Mouse (Mus musculus) neural tube, embryonic 12.5 days (tissue): ENCODE results near the gene Ibtk. TPM values are rescaled to one million over a fixed set of nuclear protein-coding genes. Genes with fewer than 3 reads are reported as not detected.

Experiments used
- ATAC-seq: fragments of 200-750 bp; cut with Nextera tagmentation; 2 replicates; pipeline ENCODE4 v1.8.0; 2017; ENCODE audit warnings: low read depth, mild to moderate bottlenecking, moderate TSS enrichment, moderate library complexity; ENCODE audit not compliant: low FRiP score
- H3K27ac ChIP-seq: fragments of 300-500 bp; sonication (generic); 2 replicates; pipeline ENCODE4 v1.5.1; 2016
- H3K27me3 ChIP-seq: fragments of 300-500 bp; sonication (generic); replicated peaks from 2 replicates; pipeline ENCODE4 v1.6.1; 2016; ENCODE audit warnings: mild to moderate bottlenecking
- H3K36me3 ChIP-seq: fragments of 300-500 bp; sonication (generic); 2 replicates; pipeline ENCODE4 v1.6.1; 2016; ENCODE audit warnings: mild to moderate bottlenecking
- H3K4me1 ChIP-seq: fragments of 300-500 bp; sonication (generic); 2 replicates; pipeline ENCODE4 v1.6.1; 2016
- H3K4me2 ChIP-seq: fragments of 300-500 bp; sonication (generic); replicated peaks from 2 replicates; pipeline ENCODE4 v1.6.1; 2016; ENCODE audit warnings: mild to moderate bottlenecking
- H3K4me3 ChIP-seq: fragments of 300-500 bp; sonication (generic); 2 replicates; pipeline ENCODE4 v1.5.1; 2016
- H3K9ac ChIP-seq: fragments of 300-500 bp; sonication (generic); 2 replicates; pipeline ENCODE4 v1.6.1; 2016; ENCODE audit warnings: mild to moderate bottlenecking
- H3K9me3 ChIP-seq: fragments of 300-500 bp; sonication (generic); 2 replicates; pipeline ENCODE4 v1.6.1; 2016; ENCODE audit warnings: mild to moderate bottlenecking
- WGBS: fragments of 180-500 bp; shearing (Covaris S2); methylation state at CpG from one replicate; pipeline ENCODE4 v1.1.7; 2016; 5-methylcytosine and 5-hydroxymethylcytosine counted together
- polyA plus RNA-seq: library from polyadenylated mRNA; unstranded; fragments of >200 nt; fragmentation: Nextera tagmentation; extraction: Ambion mirVana; gene quantifications from 2 replicates; pipeline ENCODE4 v1.2.1, GENCODE M21; 2016

Gene Ibtk
- polyA plus RNA-seq, 1 experiment from 2014 or later = 35.5 TPM

DNA sequence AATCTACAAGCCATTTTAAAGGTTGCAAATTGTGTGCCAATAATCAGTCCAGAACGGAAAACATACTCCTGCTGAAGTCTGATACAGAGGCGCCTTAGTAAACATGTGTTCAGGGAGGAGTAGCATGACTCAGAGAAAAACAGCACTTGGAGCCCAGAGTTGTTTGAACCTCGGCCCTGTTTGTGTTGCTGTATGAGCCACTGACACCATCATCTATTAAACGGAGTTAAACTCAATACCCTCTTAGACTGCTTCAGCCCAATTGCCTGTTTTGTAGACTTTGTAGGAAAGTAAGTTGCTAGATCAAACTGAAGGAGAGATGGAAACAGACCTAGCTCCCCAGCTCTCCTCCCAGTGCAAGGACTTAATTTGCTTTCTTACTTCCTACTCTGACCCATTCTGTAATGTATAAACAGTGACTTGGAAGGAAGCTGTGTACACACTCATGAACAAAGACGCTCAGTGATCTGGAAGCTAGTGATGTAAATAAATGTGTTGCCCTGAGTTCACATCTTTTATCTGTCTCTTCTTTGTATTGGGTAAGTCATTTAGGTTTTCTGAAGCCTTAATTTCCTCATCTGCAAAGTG, 882 bp upstream of the Ibtk start:
- H3K36me3 ChIP-seq = no peaks in the 10 kb centered on the region
- WGBS = 40% methylated on average over 5 of the region's 5 CpGs
- no peak; the same call in 1 of the 2 replicates for ATAC-seq

DNA sequence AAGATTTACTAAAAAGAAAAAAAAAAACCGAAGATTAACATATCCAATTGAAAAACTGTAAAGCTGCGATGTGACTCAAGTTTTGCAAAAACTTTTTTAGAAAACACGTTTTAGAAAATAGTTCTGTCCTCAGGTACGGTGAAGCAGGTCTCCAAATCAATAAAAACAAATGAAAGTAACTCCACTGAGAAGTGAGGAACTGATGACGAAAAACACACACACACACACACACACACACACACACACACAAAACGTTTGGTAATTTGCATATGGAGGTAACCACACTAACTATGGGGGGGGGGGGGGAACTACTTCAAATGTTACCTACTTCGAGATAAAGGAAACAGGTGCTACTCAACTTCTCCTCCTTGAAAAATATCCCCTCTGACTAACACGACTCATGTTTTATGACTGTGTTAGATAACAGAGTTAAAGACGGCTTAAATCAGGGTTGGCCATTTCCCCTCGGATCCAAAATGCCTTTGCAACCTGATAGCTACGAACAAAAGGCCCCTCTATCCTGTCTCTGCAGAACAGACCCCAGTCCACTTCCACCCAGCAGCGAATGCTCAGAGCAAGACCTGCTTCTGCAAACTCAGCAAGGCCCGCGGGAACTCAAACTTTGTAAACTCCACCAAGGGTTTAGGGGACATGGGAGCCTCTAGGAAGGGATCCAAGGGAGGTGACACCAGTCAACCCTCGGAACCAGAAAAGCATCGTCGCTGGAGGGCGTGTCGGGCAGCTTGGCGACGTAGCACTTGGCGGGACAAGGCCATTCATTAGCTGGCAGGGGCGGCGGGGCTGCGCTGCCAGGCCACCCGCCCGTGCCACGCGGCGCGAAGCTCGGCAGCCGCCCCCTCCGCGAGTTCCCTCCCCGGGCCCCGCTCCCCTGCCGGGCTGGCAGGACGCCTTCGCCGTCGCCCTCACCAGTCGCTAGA, 661 bp downstream of the Ibtk start:
- H3K27me3 ChIP-seq = no peaks in the 10 kb centered on the region
- peak overlapping the region; percentile 96 for H3K4me3 ChIP-seq
- WGBS = 2% methylated on average over 43 of the region's 43 CpGs
- peak; percentile 84 for ATAC-seq
- peak overlapping the region; percentile 80 for H3K4me2 ChIP-seq
- peak overlapping the region; percentile 97 for H3K9ac ChIP-seq
- no peaks in the 10 kb centered on the region for H3K36me3 ChIP-seq
- 0 out of 2 replicates have a peak, but pooled peaks cover 11% of the 10 kb centered on the region for H3K4me1 ChIP-seq
- peak overlapping the region; percentile 98 for H3K27ac ChIP-seq
- no peaks in the 10 kb centered on the region for H3K9me3 ChIP-seq

More for the DNA sequence above, 882 bp upstream of the Ibtk start:
- peak overlapping the region; percentile 80 for H3K4me2 ChIP-seq
- H3K27ac ChIP-seq = peak overlapping the region; percentile 77; the same call in 1 of the 2 replicates
- H3K4me1 ChIP-seq = 0 out of 2 replicates have a peak, but pooled peaks cover 11% of the 10 kb centered on the region
- H3K27me3 ChIP-seq = no peaks in the 10 kb centered on the region
- H3K9ac ChIP-seq = peak overlapping the region; percentile 97
- no peaks in the 10 kb centered on the region for H3K9me3 ChIP-seq
- H3K4me3 ChIP-seq = peak overlapping the region; percentile 96

GRCm38 (mm10) chr9:85745566-85745965, 3.6 kb downstream of the Ibtk start:
- Histone ChIP-seq H3K27me3 (no peaks in the 10 kb centered on the region), H3K4me1 (0 out of 2 replicates have a peak, but pooled peaks cover 11% of the 10 kb centered on the region), H3K4me2 (no peak overlapping the region), H3K27ac (no peak overlapping the region), H3K9me3 (no peaks in the 10 kb centered on the region), H3K9ac (no peak overlapping the region), H3K4me3 (no peak overlapping the region), H3K36me3 (peaks cover 10% of the 10 kb centered on the region)
- WGBS = 94% methylated on average over 2 of the region's 2 CpGs
- no peak for ATAC-seq

DNA sequence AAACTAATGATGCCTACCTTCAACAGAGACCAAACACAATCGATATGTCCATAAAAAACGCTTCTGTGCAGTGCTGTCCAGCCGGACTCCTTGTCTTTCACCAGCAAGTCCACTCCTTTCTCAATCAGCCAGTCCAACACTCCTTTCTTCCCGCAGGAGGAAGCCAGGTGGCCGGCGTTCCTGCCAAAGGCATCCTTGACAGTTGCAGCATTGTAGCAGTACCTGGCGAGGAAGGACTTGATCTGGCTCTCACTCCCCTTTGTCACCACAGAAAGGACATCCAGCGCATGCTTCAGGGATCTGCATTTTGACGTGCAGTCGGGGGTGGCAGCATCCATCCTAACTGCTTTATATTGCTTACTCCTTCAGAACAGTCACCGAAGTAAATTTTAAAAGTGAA, 5.8 kb downstream of the Ibtk start:
- no peak overlapping the region for H3K4me3 ChIP-seq
- H3K36me3 ChIP-seq = peaks cover 10% of the 10 kb centered on the region
- ATAC-seq = no peak
- 90% methylated on average over 11 of the region's 11 CpGs for WGBS
- no peaks in the 10 kb centered on the region for H3K9me3 ChIP-seq
- H3K27me3 ChIP-seq = no peaks in the 10 kb centered on the region
- 0 out of 2 replicates have a peak, but pooled peaks cover 6% of the 10 kb centered on the region for H3K4me1 ChIP-seq
- no peak overlapping the region for H3K9ac ChIP-seq
- H3K27ac ChIP-seq = no peak overlapping the region
- no peak overlapping the region for H3K4me2 ChIP-seq

- Histone ChIP-seq H3K9me3 (no peaks in the 10 kb centered on the region), H3K36me3 (peaks cover 10% of the 10 kb centered on the region), H3K27ac (no peak overlapping the region), H3K4me1 (no peaks in the 10 kb centered on the region), H3K4me2 (no peak overlapping the region), H3K9ac (no peak overlapping the region), H3K4me3 (no peak overlapping the region), H3K27me3 (no peaks in the 10 kb centered on the region)
- 92% methylated on average over 4 of the region's 4 CpGs for WGBS
- ATAC-seq = no peak
These were observed 7.0 kb downstream of the Ibtk start for GRCm38 (mm10) chr9:85742107-85742506.

DNA sequence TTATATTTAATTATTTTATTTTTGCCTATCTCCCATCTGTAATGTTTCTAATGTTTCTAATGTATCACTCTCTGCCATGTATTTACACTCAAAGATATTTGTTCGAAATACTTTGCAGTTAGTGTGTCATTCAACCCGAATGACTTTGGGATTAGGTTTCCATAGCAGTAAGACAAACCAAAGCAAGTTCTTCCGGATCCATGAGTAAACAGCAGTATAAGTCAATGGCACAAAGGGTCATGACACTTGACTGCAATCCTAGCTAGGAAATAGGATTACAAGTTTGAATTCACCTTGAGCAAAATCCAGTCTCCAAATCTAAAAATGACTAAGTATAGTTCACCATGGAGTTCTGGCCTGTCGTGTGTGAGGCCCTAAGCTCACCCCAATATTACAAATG, 9.9 kb downstream of the Ibtk start:
- H3K4me1 ChIP-seq = no peaks in the 10 kb centered on the region
- no peaks in the 10 kb centered on the region for H3K27me3 ChIP-seq
- WGBS = 87% methylated on average over 4 of the region's 4 CpGs
- ATAC-seq = no peak
- H3K27ac ChIP-seq = no peak overlapping the region
- peaks cover 25% of the 10 kb centered on the region for H3K36me3 ChIP-seq
- H3K9me3 ChIP-seq = no peaks in the 10 kb centered on the region
- no peak overlapping the region for H3K9ac ChIP-seq
- H3K4me2 ChIP-seq = no peak overlapping the region
- H3K4me3 ChIP-seq = no peak overlapping the region

DNA sequence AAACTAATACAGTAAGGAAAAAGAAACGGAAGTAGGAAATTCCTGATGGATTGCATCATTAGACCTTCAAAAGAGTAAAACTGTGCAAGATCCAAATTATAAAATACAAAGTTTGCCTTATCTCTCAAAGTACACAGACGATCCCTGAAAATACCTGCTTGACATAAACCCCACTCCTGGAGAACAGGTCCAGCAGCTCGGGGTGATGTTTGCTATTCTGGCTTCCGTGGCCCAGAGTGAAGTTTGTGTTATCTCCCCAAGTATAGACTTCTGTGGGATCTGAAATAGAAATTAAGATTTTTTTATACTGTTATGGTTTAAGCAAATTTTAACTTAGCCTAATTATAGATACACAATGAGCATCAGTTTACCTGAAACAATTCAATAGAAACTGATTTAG, 14.3 kb downstream of the Ibtk start:
- WGBS = 93% methylated on average over 4 of the region's 4 CpGs
- Histone ChIP-seq H3K4me1 (no peaks in the 10 kb centered on the region), H3K9me3 (no peaks in the 10 kb centered on the region), H3K9ac (no peak overlapping the region), H3K4me2 (no peak overlapping the region), H3K4me3 (no peak overlapping the region), H3K36me3 (peaks cover 47% of the 10 kb centered on the region), H3K27me3 (no peaks in the 10 kb centered on the region), H3K27ac (no peak overlapping the region)
- no peak for ATAC-seq

- Histone ChIP-seq H3K9me3 (no peaks in the 10 kb centered on the region), H3K27me3 (no peaks in the 10 kb centered on the region), H3K4me2 (no peak overlapping the region), H3K9ac (no peak overlapping the region), H3K4me1 (no peaks in the 10 kb centered on the region), H3K36me3 (peaks cover 67% of the 10 kb centered on the region), H3K4me3 (no peak overlapping the region), H3K27ac (no peak overlapping the region)
- WGBS = 95% methylated on average over 9 of the region's 9 CpGs
- no peak for ATAC-seq
These were observed 25.1 kb downstream of the Ibtk start for GRCm38 (mm10) chr9:85724078-85724477.

DNA sequence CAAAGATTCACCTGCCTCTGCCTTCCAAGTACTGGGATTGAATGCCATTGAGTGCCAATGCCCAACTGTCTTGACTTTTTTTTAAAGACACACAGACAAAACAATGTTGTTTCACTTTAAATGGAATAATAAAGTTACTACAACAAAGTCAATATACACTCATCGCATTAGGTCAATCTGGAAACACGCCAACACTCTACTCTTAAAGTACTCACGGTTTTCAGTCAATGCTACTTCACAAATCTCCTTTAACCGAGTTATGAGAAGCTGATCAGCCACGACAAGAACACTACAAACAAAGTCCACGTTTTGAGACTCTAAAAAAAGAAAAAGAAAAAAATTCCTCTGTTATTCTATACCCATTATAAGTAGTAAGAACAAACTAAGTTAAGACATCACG, 31.8 kb downstream of the Ibtk start:
- no peak overlapping the region for H3K4me2 ChIP-seq
- no peaks in the 10 kb centered on the region for H3K9me3 ChIP-seq
- H3K4me3 ChIP-seq = no peak overlapping the region
- ATAC-seq = no peak
- peaks cover 67% of the 10 kb centered on the region for H3K36me3 ChIP-seq
- no peak overlapping the region for H3K9ac ChIP-seq
- H3K27me3 ChIP-seq = no peaks in the 10 kb centered on the region
- H3K4me1 ChIP-seq = no peaks in the 10 kb centered on the region
- WGBS = 94% methylated on average over 7 of the region's 7 CpGs
- H3K27ac ChIP-seq = no peak overlapping the region

DNA sequence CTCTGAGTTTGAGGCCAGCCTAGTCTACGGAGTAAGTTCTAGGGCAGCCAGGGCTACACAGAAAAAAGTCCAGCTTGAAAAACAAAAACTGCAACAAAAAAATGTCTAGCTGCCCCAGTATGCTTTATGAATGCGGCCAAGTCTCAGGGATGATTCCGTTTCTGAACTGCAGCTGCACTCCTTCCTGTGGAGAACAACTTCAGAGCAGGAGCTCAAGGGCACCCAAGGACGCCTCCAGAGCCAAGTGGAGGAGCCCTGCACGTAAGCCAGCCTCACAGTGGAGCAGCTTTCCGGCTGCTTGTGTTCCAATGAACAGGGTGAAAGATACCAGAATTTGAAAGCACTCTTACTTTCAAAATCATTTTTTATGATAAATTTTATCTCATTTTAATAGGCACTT, 41.8 kb downstream of the Ibtk start:
- no peak overlapping the region for H3K27ac ChIP-seq
- no peak for ATAC-seq
- H3K4me2 ChIP-seq = no peak overlapping the region
- H3K9me3 ChIP-seq = no peaks in the 10 kb centered on the region
- H3K4me1 ChIP-seq = no peaks in the 10 kb centered on the region
- 94% methylated on average over 6 of the region's 6 CpGs for WGBS
- no peak overlapping the region for H3K4me3 ChIP-seq
- H3K9ac ChIP-seq = no peak overlapping the region
- no peaks in the 10 kb centered on the region for H3K27me3 ChIP-seq
- peaks cover 77% of the 10 kb centered on the region for H3K36me3 ChIP-seq

DNA sequence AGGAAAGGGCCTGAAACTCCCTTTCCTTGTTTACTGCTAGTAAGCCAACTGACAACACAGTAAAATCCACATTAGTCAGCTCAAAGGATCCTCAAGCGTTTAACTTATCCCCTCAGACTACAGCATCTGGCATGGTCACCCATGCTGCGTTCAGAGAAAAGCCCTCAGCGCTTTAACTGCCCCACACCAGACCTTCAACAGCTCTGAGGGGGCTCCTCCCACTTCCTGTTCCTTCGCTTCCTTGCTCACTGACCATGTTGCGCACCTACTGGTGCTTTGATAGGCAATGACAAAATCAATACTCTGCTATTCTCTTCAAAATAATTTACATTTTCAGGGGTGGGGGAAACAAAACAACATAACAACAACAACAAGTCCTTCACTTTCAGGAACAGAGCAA, 47.2 kb downstream of the Ibtk start:
- H3K4me1 ChIP-seq = no peaks in the 10 kb centered on the region
- H3K9ac ChIP-seq = no peak overlapping the region
- H3K36me3 ChIP-seq = peaks cover 56% of the 10 kb centered on the region
- no peak overlapping the region for H3K27ac ChIP-seq
- H3K4me2 ChIP-seq = no peak overlapping the region
- WGBS = 85% methylated on average over 5 of the region's 5 CpGs
- no peaks in the 10 kb centered on the region for H3K27me3 ChIP-seq
- ATAC-seq = no peak
- no peak overlapping the region for H3K4me3 ChIP-seq
- no peaks in the 10 kb centered on the region for H3K9me3 ChIP-seq

GRCm38 (mm10) chr9:85695606-85696005, 53.5 kb downstream of the Ibtk start:
- Histone ChIP-seq H3K9ac (no peak overlapping the region), H3K4me2 (no peak overlapping the region), H3K27me3 (no peaks in the 10 kb centered on the region), H3K9me3 (no peaks in the 10 kb centered on the region), H3K36me3 (peaks cover 14% of the 10 kb centered on the region), H3K4me1 (no peaks in the 10 kb centered on the region), H3K4me3 (no peak overlapping the region), H3K27ac (no peak overlapping the region)
- no peak for ATAC-seq
- 94% methylated on average over 3 of the region's 3 CpGs for WGBS
